Mouse (Mus musculus) G1E (cell line): ENCODE results near the gene Pxt1.

Source experiments
- CTCF ChIP-seq: IDR thresholded peaks from 2 replicates; pipeline ENCODE4 v1.5.1; 2012; ENCODE audit warnings: low read depth, low read length, inconsistent platforms, mixed read lengths
- GATA1 ChIP-seq: IDR thresholded peaks from 2 replicates; pipeline ENCODE4 v1.6.1; 2012; ENCODE audit warnings: borderline replicate concordance, low read length, inconsistent platforms, mixed read lengths
- GATA2 ChIP-seq: IDR thresholded peaks from 2 replicates; pipeline ENCODE4 v1.6.1; 2012; ENCODE audit warnings: low read depth, low read length, inconsistent platforms, borderline replicate concordance
- TAL1 ChIP-seq: conservative IDR thresholded peaks from 2 replicates; pipeline ENCODE4 v1.6.1; 2012; ENCODE audit warnings: low read depth, low read length, inconsistent platforms, mixed read lengths

DNA sequence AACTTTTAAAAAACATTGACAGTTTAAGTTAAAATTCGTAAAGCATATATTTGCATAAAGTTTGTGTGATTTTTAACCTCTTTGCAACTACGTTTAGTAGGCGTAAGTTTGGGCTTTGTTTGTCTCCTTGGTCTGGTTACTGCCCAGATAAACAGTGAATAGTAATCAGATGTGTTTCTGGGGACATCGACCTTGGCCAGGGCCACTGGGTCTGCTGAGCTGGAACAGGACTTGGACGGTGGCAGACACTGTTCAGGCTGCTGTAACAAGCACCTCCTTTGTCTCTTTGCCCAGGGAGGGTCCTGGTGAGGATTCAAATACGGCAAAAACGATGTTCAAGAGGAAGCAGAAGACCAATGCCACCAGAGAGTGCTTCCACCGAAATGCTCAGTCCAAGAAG lies 58.4 kb downstream of the Pxt1 start:
- no peak for TF ChIP-seq GATA1
- no peak for TF ChIP-seq CTCF
- TF ChIP-seq TAL1, result no peak
- TF ChIP-seq GATA2, result no peak
